7 mouse cellular contexts compared by ENCODE assay signal in the genomic region with DNA sequence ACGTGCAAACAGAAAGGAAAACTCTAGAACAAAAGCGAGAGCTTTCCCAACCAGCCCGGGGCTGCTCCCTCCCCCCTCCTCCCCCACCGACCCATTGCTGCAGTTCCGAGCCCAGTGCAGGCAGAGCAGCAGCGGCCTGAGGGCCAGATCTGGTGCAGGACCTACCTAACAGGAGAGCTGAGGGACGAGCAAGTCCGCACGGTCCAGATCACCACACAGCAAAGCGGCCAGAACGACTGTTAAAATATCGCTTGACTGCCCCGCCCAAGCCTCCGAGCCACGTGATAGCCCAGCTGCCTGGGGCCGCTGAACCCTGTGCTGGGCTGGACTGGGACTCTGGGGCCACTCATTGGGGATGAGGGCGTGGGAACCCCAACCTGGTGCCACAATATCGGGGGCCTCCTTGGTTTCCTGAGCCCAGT. TPM values are rescaled to one million over a fixed set of nuclear protein-coding genes. Genes with fewer than 3 reads are reported as not detected.
DNase-seq lines count a peak whose midpoint lies in the region; ATAC-seq and TF ChIP-seq lines count a peak whose summit lies in the region.

A gene (minus strand): TSS at position 281 of the 422 bp plus-strand sequence.

- peak; percentile 86 for ATAC-seq in limb, embryonic 14.5 days (ENCODE audit: low FRiP score, low read depth)
- ATAC-seq in midbrain, embryonic 15.5 days (replicated peaks) = peak; percentile 90

- H3K4me3 ChIP-seq in embryonic facial prominence, embryonic 10.5 days = peak within 1 kb of the TSS; percentile 76
- H3K4me3 ChIP-seq in limb, embryonic 14.5 days (replicated peaks; ENCODE audit: low read length) = peak within 1 kb of the TSS; percentile 66
- peak within 1 kb of the TSS; percentile 57 for H3K4me3 ChIP-seq in midbrain, embryonic 15.5 days
- peak within 1 kb of the TSS; percentile 80 for H3K4me3 ChIP-seq in spleen, adult 2 months (ENCODE audit: extremely low read depth, insufficient read depth, insufficient read length)

- peak within 1 kb of the TSS; percentile 72 for H3K4me2 ChIP-seq in limb, embryonic 14.5 days (replicated peaks; ENCODE audit: low read depth, low read length, severe bottlenecking)
- H3K4me2 ChIP-seq in midbrain, embryonic 15.5 days = peak within 1 kb of the TSS; percentile 83

- H3K9ac ChIP-seq in limb, embryonic 14.5 days (ENCODE audit: low read depth, low read length, severe bottlenecking) = peak within 1 kb of the TSS; percentile 84
- peak within 1 kb of the TSS; percentile 60 for H3K9ac ChIP-seq in midbrain, embryonic 15.5 days

- peak; percentile 86 for DNase-seq in adrenal gland, postnatal 14 days
- DNase-seq in embryonic facial prominence, embryonic 10.5 days (ENCODE audit: low spot score) = peak; percentile 79
- DNase-seq in heart, adult 11 months = peak; percentile 99
- peak; percentile 82 for DNase-seq in kidney, adult 11 months
- DNase-seq in limb, embryonic 14.5 days (ENCODE audit: low spot score) = peak; percentile 66
- DNase-seq in spleen, adult 2 months (ENCODE audit: low read depth in 1 of 2, low spot score in 2 of 2) = peak in 1 of 2 experiments; percentile 47

- under 1% methylated on average over 18 of the region's 18 CpGs for WGBS in embryonic facial prominence, embryonic 10.5 days
- 5% methylated on average over 18 of the region's 18 CpGs for WGBS in limb, embryonic 14.5 days
- 1% methylated on average over 18 of the region's 18 CpGs for WGBS in midbrain, embryonic 15.5 days
- WGBS in spleen, adult 2 months = under 1% methylated on average over 18 of the region's 18 CpGs

- TF ChIP-seq POLR2A in limb, embryonic 14.5 days (IDR thresholded peaks at IDR 0.05; ENCODE audit: borderline replicate concordance, extremely low read depth, insufficient read depth, insufficient read length) = no peak; the same call in 1 of the 2 replicates
- TF ChIP-seq POLR2A in spleen, adult 2 months (IDR thresholded peaks at IDR 0.05; ENCODE audit: low read depth, low read length) = no peak

- H3K9me3 ChIP-seq in embryonic facial prominence, embryonic 10.5 days = no peaks in the 10 kb centered on the region
- no peaks in the 10 kb centered on the region for H3K9me3 ChIP-seq in limb, embryonic 14.5 days (ENCODE audit: control insufficient read depth, low read length)
- no peaks in the 10 kb centered on the region for H3K9me3 ChIP-seq in midbrain, embryonic 15.5 days

- peaks cover 37% of the 10 kb centered on the region for H3K4me1 ChIP-seq in embryonic facial prominence, embryonic 10.5 days
- peaks cover 4% of the 10 kb centered on the region for H3K4me1 ChIP-seq in limb, embryonic 14.5 days (ENCODE audit: control insufficient read depth, insufficient read depth, low read length)
- peaks cover 11% of the 10 kb centered on the region for H3K4me1 ChIP-seq in midbrain, embryonic 15.5 days
- peaks cover 5% of the 10 kb centered on the region; the same call in 1 of the 2 replicates for H3K4me1 ChIP-seq in spleen, adult 2 months (ENCODE audit: control insufficient read depth, insufficient read depth, insufficient read length)

- H3K27me3 ChIP-seq in embryonic facial prominence, embryonic 10.5 days (replicated peaks; ENCODE audit: low read depth, poor library complexity, severe bottlenecking) = no peaks in the 10 kb centered on the region
- H3K27me3 ChIP-seq in limb, embryonic 14.5 days (ENCODE audit: control insufficient read depth, insufficient read depth, low read length) = no peaks in the 10 kb centered on the region
- no peaks in the 10 kb centered on the region for H3K27me3 ChIP-seq in midbrain, embryonic 15.5 days (replicated peaks)
- no peaks in the 10 kb centered on the region for H3K27me3 ChIP-seq in spleen, adult 2 months (ENCODE audit: control insufficient read depth, insufficient read depth, low read length)

- peaks cover 26% of the 10 kb centered on the region for H3K36me3 ChIP-seq in embryonic facial prominence, embryonic 10.5 days (replicated peaks)
- peaks cover 28% of the 10 kb centered on the region for H3K36me3 ChIP-seq in limb, embryonic 14.5 days (ENCODE audit: control insufficient read depth, insufficient read depth, low read length)
- H3K36me3 ChIP-seq in midbrain, embryonic 15.5 days (replicated peaks) = no peaks in the 10 kb centered on the region
- H3K36me3 ChIP-seq in spleen, adult 2 months (ENCODE audit: control insufficient read depth, insufficient read depth, low read length) = 0 out of 2 replicates have a peak, but pooled peaks cover 1% of the 10 kb centered on the region

- H3K27ac ChIP-seq in embryonic facial prominence, embryonic 10.5 days (replicated peaks) = peak within 1 kb of the TSS; percentile 96
- peak within 1 kb of the TSS; percentile 71 for H3K27ac ChIP-seq in limb, embryonic 14.5 days (replicated peaks; ENCODE audit: low read depth, low read length)
- H3K27ac ChIP-seq in midbrain, embryonic 15.5 days = no peak within 1 kb of the TSS
- peak within 1 kb of the TSS; percentile 41 for H3K27ac ChIP-seq in spleen, adult 2 months (ENCODE audit: insufficient read depth, low read length)

- no peak for TF ChIP-seq CTCF in spleen, adult 2 months (IDR thresholded peaks at IDR 0.05; ENCODE audit: extremely low read depth, insufficient read depth, insufficient read length, insufficient replicate concordance)

RNA-seq across cellular contexts. Expression of the gene that starts here (rescaled TPM):
- total RNA-seq in adrenal gland, postnatal 14 days (2021) = 257 and 311 TPM in 2 replicates
- 70.4 and 75.4 TPM in 2 replicates for polyA plus RNA-seq in embryonic facial prominence, embryonic 10.5 days (2016; fragmentation: Nextera tagmentation; extraction: Ambion mirVana)
- polyA plus RNA-seq in limb, embryonic 14.5 days (2012; rRNA removed) = 80.4 TPM in 2 replicates
- polyA plus RNA-seq in limb, embryonic 14.5 days (2014; fragmentation: Nextera tagmentation; extraction: Ambion mirVana) = 84.5 and 91.2 TPM in 2 replicates
- 40.8 and 43.4 TPM in 2 replicates for polyA plus RNA-seq in midbrain, embryonic 15.5 days (2015; fragmentation: Nextera tagmentation; extraction: Ambion mirVana)
- 40.5 and 41.3 TPM in 2 replicates for polyA plus RNA-seq in spleen, adult 2 months (2012; rRNA removed)
